In genomic region chr1:62018276-62018675, GRCm38 (mm10) we compare ENCODE assay signal across 26 mouse cellular contexts.
A peak's percentile ranks its signal among the peaks of the same experiment; 100 is the strongest.
DNase-seq lines count a peak whose midpoint lies in the region; ATAC-seq and TF ChIP-seq lines count a peak whose summit lies in the region.
"Had no signal": no experiment of that assay in that cellular context is flagged by ENCODE, and none has a peak within 500 bp of the region (broad histone marks: within the 10 kb centered on the region; RNA-seq: fewer than 3 reads in every experiment).

No protein-coding gene starts in this region.

- H3K4me2 ChIP-seq in hindbrain, embryonic 16.5 days (ENCODE audit: low read length), result no peak overlapping the region
- H3K4me2 ChIP-seq in kidney, postnatal 0 days (ENCODE audit: low read length), result no peak overlapping the region
- H3K4me2 ChIP-seq in embryonic facial prominence, embryonic 11.5 days (ENCODE audit: low read depth, low read length), result no peak overlapping the region
- H3K4me2 ChIP-seq in limb, embryonic 11.5 days (ENCODE audit: low read depth, severe bottlenecking), result no peak overlapping the region
- H3K4me2 ChIP-seq: forebrain, embryonic 12.5 days; heart, embryonic 12.5 days; hindbrain, embryonic 12.5 days; liver, embryonic 11.5 days had no signal

- no peak overlapping the region for H3K4me3 ChIP-seq in hindbrain, embryonic 10.5 days
- no peak overlapping the region for H3K4me3 ChIP-seq in hindbrain, embryonic 16.5 days (ENCODE audit: low read length)
- H3K4me3 ChIP-seq in kidney, postnatal 0 days (replicated peaks; ENCODE audit: low read depth, low read length), result no peak overlapping the region
- no peak overlapping the region for H3K4me3 ChIP-seq in embryonic facial prominence, embryonic 11.5 days (ENCODE audit: low read depth, low read length)
- H3K4me3 ChIP-seq in limb, embryonic 11.5 days (ENCODE audit: low read depth, low read length), result no peak overlapping the region
- H3K4me3 ChIP-seq: erythroblast, embryonic 14.5 days; forebrain, embryonic 12.5 days; heart, embryonic 12.5 days; hindbrain, embryonic 12.5 days; left cerebral cortex, adult 2 months had no signal

- H3K36me3 ChIP-seq in hindbrain, embryonic 10.5 days, result no peaks in the 10 kb centered on the region
- H3K36me3 ChIP-seq in hindbrain, embryonic 16.5 days (ENCODE audit: control insufficient read depth, insufficient read depth, low read length), result no peaks in the 10 kb centered on the region
- H3K36me3 ChIP-seq in kidney, postnatal 0 days (ENCODE audit: insufficient read depth, low read length), result no peaks in the 10 kb centered on the region
- H3K36me3 ChIP-seq in embryonic facial prominence, embryonic 11.5 days (replicated peaks; ENCODE audit: control insufficient read depth, insufficient read depth, low read depth, low read length), result no peaks in the 10 kb centered on the region
- H3K36me3 ChIP-seq in limb, embryonic 11.5 days (ENCODE audit: control insufficient read depth, insufficient read depth, low read length), result no peaks in the 10 kb centered on the region
- H3K36me3 ChIP-seq: forebrain, embryonic 12.5 days; heart, embryonic 12.5 days; hindbrain, embryonic 12.5 days had no signal

- DNase-seq in hindbrain, embryonic 10.5 days (ENCODE audit: low spot score), result no peak
- DNase-seq in kidney, postnatal 0 days (ENCODE audit: low spot score), result peak; percentile 26
- no peak for DNase-seq in kidney, postnatal 25 days
- DNase-seq in embryonic facial prominence, embryonic 11.5 days (ENCODE audit: low spot score), result peak; percentile 51
- DNase-seq in limb, embryonic 11.5 days (ENCODE audit: low spot score), result peak; percentile 31
- no peak for DNase-seq in thymus, postnatal 4 days
- DNase-seq in right cerebral cortex, postnatal 25 days, result no peak
- DNase-seq: adrenal gland, postnatal 25 days; cerebellum, adult 11 months; cerebellum, postnatal 10 days; gastrocnemius, postnatal 25 days; heart, adult 18-20 months; heart, postnatal 10 days; kidney, adult 18-20 months; left cerebral cortex, postnatal 4 days; liver, postnatal 0 days; retina, postnatal 1 day had no signal

- no peak for TF ChIP-seq CTCF in kidney, postnatal 0 days (IDR thresholded peaks at IDR 0.05; ENCODE audit: low read depth)

- H3K9ac ChIP-seq in hindbrain, embryonic 16.5 days (ENCODE audit: low read depth, low read length), result no peak overlapping the region
- no peak overlapping the region for H3K9ac ChIP-seq in kidney, postnatal 0 days (ENCODE audit: low read depth, low read length)
- no peak overlapping the region for H3K9ac ChIP-seq in embryonic facial prominence, embryonic 11.5 days (replicated peaks; ENCODE audit: low read length)
- no peak overlapping the region for H3K9ac ChIP-seq in limb, embryonic 11.5 days (ENCODE audit: low read length)
- H3K9ac ChIP-seq: forebrain, embryonic 12.5 days; heart, embryonic 12.5 days; hindbrain, embryonic 12.5 days; liver, postnatal 0 days had no signal

- 22% methylated on average over 5 of the region's 5 CpGs for WGBS in hindbrain, embryonic 10.5 days
- WGBS in hindbrain, embryonic 16.5 days, result 36% methylated on average over 5 of the region's 5 CpGs
- 48% methylated on average over 5 of the region's 5 CpGs for WGBS in kidney, postnatal 0 days
- WGBS in embryonic facial prominence, embryonic 11.5 days, result 25% methylated on average over 5 of the region's 5 CpGs
- 39% methylated on average over 5 of the region's 5 CpGs for WGBS in limb, embryonic 11.5 days

- peak overlapping the region; percentile 51; the same call in 1 of the 2 replicates for H3K27ac ChIP-seq in hindbrain, embryonic 10.5 days
- H3K27ac ChIP-seq in hindbrain, embryonic 16.5 days (ENCODE audit: low read depth, low read length), result no peak overlapping the region
- H3K27ac ChIP-seq in kidney, postnatal 0 days, result no peak overlapping the region
- no peak overlapping the region for H3K27ac ChIP-seq in embryonic facial prominence, embryonic 11.5 days (replicated peaks; ENCODE audit: low read depth, low read length)
- H3K27ac ChIP-seq in limb, embryonic 11.5 days (replicated peaks; ENCODE audit: low read depth, low read length), result peak overlapping the region; percentile 52; the same call in 1 of the 2 replicates
- H3K27ac ChIP-seq: forebrain, embryonic 12.5 days; hindbrain, embryonic 12.5 days; left cerebral cortex, adult 2 months; macrophage had no signal

- no peaks in the 10 kb centered on the region for H3K9me3 ChIP-seq in hindbrain, embryonic 10.5 days
- H3K9me3 ChIP-seq in hindbrain, embryonic 16.5 days (ENCODE audit: control insufficient read depth, low read length), result no peaks in the 10 kb centered on the region
- no peaks in the 10 kb centered on the region for H3K9me3 ChIP-seq in kidney, postnatal 0 days (replicated peaks; ENCODE audit: low read length)
- H3K9me3 ChIP-seq in embryonic facial prominence, embryonic 11.5 days (replicated peaks; ENCODE audit: control insufficient read depth, low read length), result no peaks in the 10 kb centered on the region
- H3K9me3 ChIP-seq in limb, embryonic 11.5 days (ENCODE audit: control insufficient read depth, low read length), result no peaks in the 10 kb centered on the region
- H3K9me3 ChIP-seq: forebrain, embryonic 12.5 days; heart, embryonic 12.5 days; hindbrain, embryonic 12.5 days had no signal

- H3K4me1 ChIP-seq in hindbrain, embryonic 10.5 days (replicated peaks), result peaks cover 61% of the 10 kb centered on the region
- H3K4me1 ChIP-seq in hindbrain, embryonic 16.5 days (ENCODE audit: control insufficient read depth, insufficient read depth, low read depth, low read length), result no peaks in the 10 kb centered on the region
- H3K4me1 ChIP-seq in kidney, postnatal 0 days (replicated peaks; ENCODE audit: insufficient read depth, low read length), result no peaks in the 10 kb centered on the region
- H3K4me1 ChIP-seq in embryonic facial prominence, embryonic 11.5 days (ENCODE audit: control insufficient read depth, insufficient read depth, low read length), result no peaks in the 10 kb centered on the region; the same call in 1 of the 2 replicates
- H3K4me1 ChIP-seq in limb, embryonic 11.5 days (ENCODE audit: control insufficient read depth, insufficient read depth, low read length), result peaks cover 17% of the 10 kb centered on the region
- H3K4me1 ChIP-seq: heart, embryonic 12.5 days had no signal

- H3K27me3 ChIP-seq in hindbrain, embryonic 10.5 days (ENCODE audit: insufficient read depth, poor library complexity, severe bottlenecking), result no peaks in the 10 kb centered on the region
- H3K27me3 ChIP-seq in hindbrain, embryonic 16.5 days (replicated peaks; ENCODE audit: control insufficient read depth, insufficient read depth, low read length), result no peaks in the 10 kb centered on the region
- H3K27me3 ChIP-seq in kidney, postnatal 0 days (ENCODE audit: insufficient read depth, low read length), result no peaks in the 10 kb centered on the region
- no peaks in the 10 kb centered on the region for H3K27me3 ChIP-seq in embryonic facial prominence, embryonic 11.5 days (ENCODE audit: control insufficient read depth, insufficient read depth, low read length)
- H3K27me3 ChIP-seq in limb, embryonic 11.5 days (ENCODE audit: control insufficient read depth, insufficient read depth, low read length), result no peaks in the 10 kb centered on the region
- H3K27me3 ChIP-seq: forebrain, embryonic 12.5 days; heart, embryonic 12.5 days; hindbrain, embryonic 12.5 days had no signal

- ATAC-seq in hindbrain, embryonic 16.5 days, result no peak
- ATAC-seq in kidney, postnatal 0 days (replicated peaks; ENCODE audit: low FRiP score, low read depth), result no peak
- no peak for ATAC-seq in embryonic facial prominence, embryonic 11.5 days (replicated peaks; ENCODE audit: insufficient number of reproducible peaks, low FRiP score, low TSS enrichment, low read depth)
- no peak for ATAC-seq in limb, embryonic 11.5 days (ENCODE audit: insufficient number of reproducible peaks, low FRiP score, low TSS enrichment, low read depth)
- ATAC-seq: liver, postnatal 0 days; lung, postnatal 0 days had no signal

Comparison
In these comparisons a context has a peak if more than half of its experiments do, and no peak if none do; other contexts are left out.
1. DNase-seq: peak in kidney, postnatal 0 days (single experiment), embryonic facial prominence, embryonic 11.5 days (single experiment) and limb, embryonic 11.5 days (single experiment); none in hindbrain, embryonic 10.5 days (single experiment), kidney, postnatal 25 days (0 of 2), thymus, postnatal 4 days (single experiment) and right cerebral cortex, postnatal 25 days (single experiment).
2. H3K27ac ChIP-seq: peak in hindbrain, embryonic 10.5 days (single experiment) and limb, embryonic 11.5 days (single experiment); none in hindbrain, embryonic 16.5 days (single experiment), kidney, postnatal 0 days (single experiment) and embryonic facial prominence, embryonic 11.5 days (single experiment).